Mouse (Mus musculus): ENCODE results near the gene Mrpl41.

DNA sequence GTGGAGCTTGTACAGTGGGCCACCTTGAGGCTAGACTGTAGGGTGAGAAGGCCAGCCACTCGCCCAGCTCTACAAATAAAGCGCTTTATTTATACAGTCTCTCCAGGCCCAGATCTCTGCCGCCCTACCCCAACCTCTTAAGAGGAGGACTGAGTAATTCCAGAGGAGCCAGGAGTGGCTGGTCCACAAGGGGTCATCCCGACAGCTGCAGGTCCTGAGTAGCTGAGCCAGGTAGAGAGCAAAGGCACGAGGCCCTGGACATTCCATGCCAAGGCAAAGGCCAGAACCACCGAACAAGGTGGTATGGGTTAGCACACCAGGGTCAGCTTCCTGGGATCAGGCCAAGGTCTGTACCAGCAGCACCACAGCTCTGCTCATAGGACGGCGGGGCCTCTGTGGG, 49.6 kb downstream of the Mrpl41 start:
- TF ChIP-seq CTCF (IDR thresholded peaks at IDR 0.05; ENCODE audit: extremely low read depth, insufficient read depth, low read length) (no peak), POLR2A (IDR thresholded peaks at IDR 0.05; ENCODE audit: extremely low read depth, insufficient read depth, low read length) (no peak)
